Mouse (Mus musculus) midbrain, embryonic 12.5 days (tissue): Measurements from ENCODE around the gene Prss35. TPM values are rescaled to one million over a fixed set of nuclear protein-coding genes. Genes with fewer than 3 reads are reported as not detected.

Experiments used
- ATAC-seq: fragments of 200-750 bp; cut with Nextera tagmentation; 2 replicates; pipeline ENCODE4 v1.8.0; 2017; ENCODE audit warnings: low read depth, moderate TSS enrichment, moderate library complexity; ENCODE audit not compliant: low FRiP score
- H3K27ac ChIP-seq: fragments of 300-500 bp; sonication (generic); replicated peaks from 2 replicates; pipeline ENCODE4 v1.5.1; 2016; ENCODE audit warnings: mild to moderate bottlenecking
- H3K27me3 ChIP-seq: fragments of 300-500 bp; sonication (generic); 2 replicates; pipeline ENCODE4 v1.6.1; 2016; ENCODE audit warnings: mild to moderate bottlenecking
- H3K36me3 ChIP-seq: fragments of 300-500 bp; sonication (generic); 2 replicates; pipeline ENCODE4 v1.6.1; 2016
- H3K4me1 ChIP-seq: fragments of 300-500 bp; sonication (generic); 2 replicates; pipeline ENCODE4 v1.6.1; 2016
- H3K4me2 ChIP-seq: fragments of 300-500 bp; sonication (generic); replicated peaks from 2 replicates; pipeline ENCODE4 v1.6.1; 2016; ENCODE audit warnings: mild to moderate bottlenecking, moderate library complexity
- H3K4me3 ChIP-seq: fragments of 300-500 bp; sonication (generic); 2 replicates; pipeline ENCODE4 v1.5.1; 2016; ENCODE audit warnings: mild to moderate bottlenecking
- H3K9ac ChIP-seq: fragments of 300-500 bp; sonication (generic); replicated peaks from 2 replicates; pipeline ENCODE4 v1.6.1; 2016; ENCODE audit warnings: mild to moderate bottlenecking, moderate library complexity
- H3K9me3 ChIP-seq: fragments of 300-500 bp; sonication (generic); 2 replicates; pipeline ENCODE4 v1.6.1; 2016; ENCODE audit warnings: mild to moderate bottlenecking
- WGBS: fragments of 180-500 bp; shearing (Covaris S2); methylation state at CpG from one replicate; pipeline ENCODE4 v1.1.7; 2016; 5-methylcytosine and 5-hydroxymethylcytosine counted together
- polyA plus RNA-seq: library from polyadenylated mRNA; unstranded; fragments of >200 nt; fragmentation: Nextera tagmentation; extraction: Ambion mirVana; gene quantifications from 2 replicates; pipeline ENCODE4 v1.2.1, GENCODE M21; 2016

Prss35 gene
- 2.4 and 3.2 TPM in 2 replicates for polyA plus RNA-seq

- peak within 1 kb of the TSS; percentile 38 for H3K4me3 ChIP-seq
- no peaks in the 10 kb centered on the region for H3K9me3 ChIP-seq
- no peaks in the 10 kb centered on the region for H3K36me3 ChIP-seq
- peak within 1 kb of the TSS; percentile 47; the same call in 1 of the 2 replicates for H3K9ac ChIP-seq
- H3K4me1 ChIP-seq = peaks cover 9% of the 10 kb centered on the region; the same call in 1 of the 2 replicates
- peaks cover 17% of the 10 kb centered on the region for H3K27me3 ChIP-seq
- peak within 1 kb of the TSS; percentile 67 for H3K4me2 ChIP-seq
- WGBS = 1% methylated on average over 19 of the region's 19 CpGs
- ATAC-seq = peak; percentile 86
- H3K27ac ChIP-seq = no peak within 1 kb of the TSS
Measured at GRCm38 (mm10) chr9:86742959-86743911, at the start of gene Prss35. Prss35 (plus strand) TSS chr9:86743649.

GRCm38 (mm10) chr9:86693935-86694334 is 49.5 kb upstream of the Prss35 start:
- no peaks in the 10 kb centered on the region for H3K36me3 ChIP-seq
- no peak overlapping the region for H3K9ac ChIP-seq
- no peak overlapping the region for H3K27ac ChIP-seq
- 0 out of 2 replicates have a peak, but pooled peaks cover 3% of the 10 kb centered on the region for H3K4me1 ChIP-seq
- no peak overlapping the region for H3K4me2 ChIP-seq
- H3K27me3 ChIP-seq = 0 out of 2 replicates have a peak, but pooled peaks cover 3% of the 10 kb centered on the region
- no peak overlapping the region for H3K4me3 ChIP-seq
- WGBS = 93% methylated on average over 6 of the region's 6 CpGs
- no peak for ATAC-seq
- no peaks in the 10 kb centered on the region for H3K9me3 ChIP-seq

GRCm38 (mm10) chr9:86694644-86695043 is 48.8 kb upstream of the Prss35 start:
- no peak overlapping the region for H3K9ac ChIP-seq
- no peak overlapping the region; the same call in 1 of the 2 replicates for H3K4me2 ChIP-seq
- WGBS = 92% methylated on average over 7 of the region's 7 CpGs
- no peak for ATAC-seq
- H3K4me1 ChIP-seq = 0 out of 2 replicates have a peak, but pooled peaks cover 3% of the 10 kb centered on the region
- no peaks in the 10 kb centered on the region for H3K36me3 ChIP-seq
- H3K27ac ChIP-seq = no peak overlapping the region
- H3K27me3 ChIP-seq = 0 out of 2 replicates have a peak, but pooled peaks cover 3% of the 10 kb centered on the region
- no peak overlapping the region for H3K4me3 ChIP-seq
- no peaks in the 10 kb centered on the region for H3K9me3 ChIP-seq

GRCm38 (mm10) chr9:86695199-86695817 is 48.1 kb upstream of the Prss35 start:
- ATAC-seq = peak; percentile 75
- Histone ChIP-seq H3K27me3 (0 out of 2 replicates have a peak, but pooled peaks cover 3% of the 10 kb centered on the region), H3K4me2 (peak overlapping the region; percentile 94), H3K27ac (0 out of 2 replicates have a peak overlapping the region, but pooled peaks have one; percentile 42), H3K9me3 (no peaks in the 10 kb centered on the region), H3K4me3 (peak overlapping the region; percentile 82), H3K4me1 (0 out of 2 replicates have a peak, but pooled peaks cover 3% of the 10 kb centered on the region), H3K36me3 (no peaks in the 10 kb centered on the region), H3K9ac (peak overlapping the region; percentile 76)
- 0% methylated on average over 39 of the region's 56 CpGs for WGBS

GRCm38 (mm10) chr9:86695818-86696261 is 47.6 kb upstream of the Prss35 start, which contains the start of gene Me1:
Me1 (minus strand) TSS chr9:86695953.
- WGBS = under 1% methylated on average over 30 of the region's 46 CpGs
- peak; percentile 90 for ATAC-seq

GRCm38 (mm10) chr9:86701264-86701663 is 42.2 kb upstream of the Prss35 start:
- Histone ChIP-seq H3K27ac (no peak overlapping the region), H3K4me3 (no peak overlapping the region), H3K4me1 (no peaks in the 10 kb centered on the region), H3K9ac (no peak overlapping the region), H3K36me3 (no peaks in the 10 kb centered on the region), H3K27me3 (no peaks in the 10 kb centered on the region), H3K9me3 (no peaks in the 10 kb centered on the region), H3K4me2 (no peak overlapping the region)
- WGBS = 26% methylated on average over 5 of the region's 5 CpGs
- no peak for ATAC-seq

More at GRCm38 (mm10) chr9:86695818-86696261, 47.6 kb upstream of the Prss35 start, which contains the start of gene Me1:
- Histone ChIP-seq H3K4me3 (peak within 1 kb of the TSS; percentile 82), H3K4me1 (0 out of 2 replicates have a peak, but pooled peaks cover 3% of the 10 kb centered on the region), H3K4me2 (peak within 1 kb of the TSS; percentile 94), H3K27ac (0 out of 2 replicates have a peak within 1 kb of the TSS, but pooled peaks have one; percentile 42), H3K9me3 (no peaks in the 10 kb centered on the region), H3K27me3 (0 out of 2 replicates have a peak, but pooled peaks cover 3% of the 10 kb centered on the region), H3K36me3 (no peaks in the 10 kb centered on the region), H3K9ac (peak within 1 kb of the TSS; percentile 76)

- no peaks in the 10 kb centered on the region for H3K4me1 ChIP-seq
- ATAC-seq = no peak
- no peaks in the 10 kb centered on the region for H3K36me3 ChIP-seq
- H3K27ac ChIP-seq = no peak overlapping the region
- no peak overlapping the region for H3K9ac ChIP-seq
- H3K27me3 ChIP-seq = no peaks in the 10 kb centered on the region
- no peaks in the 10 kb centered on the region for H3K9me3 ChIP-seq
- H3K4me3 ChIP-seq = no peak overlapping the region
- 24% methylated on average over 2 of the region's 2 CpGs for whole genome bisulfite sequencing
- H3K4me2 ChIP-seq = no peak overlapping the region
Measured at GRCm38 (mm10) chr9:86701844-86702243, 41.6 kb upstream of the Prss35 start.

GRCm38 (mm10) chr9:86707431-86707830 is 36.0 kb upstream of the Prss35 start:
- WGBS = 89% methylated on average over 1 of the region's 1 CpGs
- H3K4me3 ChIP-seq = no peak overlapping the region
- no peak overlapping the region for H3K9ac ChIP-seq
- ATAC-seq = no peak
- H3K27me3 ChIP-seq = no peaks in the 10 kb centered on the region
- no peak overlapping the region for H3K27ac ChIP-seq
- H3K4me2 ChIP-seq = no peak overlapping the region
- no peaks in the 10 kb centered on the region for H3K9me3 ChIP-seq
- no peaks in the 10 kb centered on the region for H3K4me1 ChIP-seq
- no peaks in the 10 kb centered on the region for H3K36me3 ChIP-seq

- no peak overlapping the region for H3K4me3 ChIP-seq
- no peak overlapping the region for H3K27ac ChIP-seq
- ATAC-seq = no peak
- no peak overlapping the region for H3K4me2 ChIP-seq
- no peaks in the 10 kb centered on the region for H3K27me3 ChIP-seq
- no peaks in the 10 kb centered on the region for H3K4me1 ChIP-seq
- H3K9ac ChIP-seq = no peak overlapping the region
- H3K36me3 ChIP-seq = no peaks in the 10 kb centered on the region
- H3K9me3 ChIP-seq = no peaks in the 10 kb centered on the region
- 78% methylated on average over 6 of the region's 6 CpGs for WGBS
Measured at GRCm38 (mm10) chr9:86708921-86709320, 34.5 kb upstream of the Prss35 start.

- Histone ChIP-seq H3K4me1 (no peaks in the 10 kb centered on the region), H3K27me3 (no peaks in the 10 kb centered on the region), H3K4me2 (no peak overlapping the region), H3K36me3 (no peaks in the 10 kb centered on the region), H3K9ac (no peak overlapping the region), H3K27ac (no peak overlapping the region), H3K4me3 (no peak overlapping the region), H3K9me3 (no peaks in the 10 kb centered on the region)
- WGBS = 94% methylated on average over 2 of the region's 2 CpGs
- ATAC-seq = no peak
Measured at GRCm38 (mm10) chr9:86710091-86710634, 33.3 kb upstream of the Prss35 start.

- H3K27me3 ChIP-seq = no peaks in the 10 kb centered on the region
- no peak overlapping the region for H3K27ac ChIP-seq
- H3K4me1 ChIP-seq = no peaks in the 10 kb centered on the region
- ATAC-seq = no peak
- no peak overlapping the region for H3K4me2 ChIP-seq
- no peaks in the 10 kb centered on the region for H3K36me3 ChIP-seq
- no peak overlapping the region for H3K4me3 ChIP-seq
- no peak overlapping the region for H3K9ac ChIP-seq
- H3K9me3 ChIP-seq = no peaks in the 10 kb centered on the region
- WGBS = 80% methylated on average over 2 of the region's 2 CpGs
Measured at GRCm38 (mm10) chr9:86712648-86713047, 30.8 kb upstream of the Prss35 start.
